Mouse (Mus musculus): ENCODE results near the gene Tmem53. TPM values are rescaled to one million over a fixed set of nuclear protein-coding genes. Genes with fewer than 3 reads are reported as not detected.
A peak's percentile ranks its signal among the peaks of the same experiment; 100 is the strongest.

Tmem53 gene
- 1 to 10 TPM; 2.4 to 5.2 TPM for total RNA-seq (2021)

DNA sequence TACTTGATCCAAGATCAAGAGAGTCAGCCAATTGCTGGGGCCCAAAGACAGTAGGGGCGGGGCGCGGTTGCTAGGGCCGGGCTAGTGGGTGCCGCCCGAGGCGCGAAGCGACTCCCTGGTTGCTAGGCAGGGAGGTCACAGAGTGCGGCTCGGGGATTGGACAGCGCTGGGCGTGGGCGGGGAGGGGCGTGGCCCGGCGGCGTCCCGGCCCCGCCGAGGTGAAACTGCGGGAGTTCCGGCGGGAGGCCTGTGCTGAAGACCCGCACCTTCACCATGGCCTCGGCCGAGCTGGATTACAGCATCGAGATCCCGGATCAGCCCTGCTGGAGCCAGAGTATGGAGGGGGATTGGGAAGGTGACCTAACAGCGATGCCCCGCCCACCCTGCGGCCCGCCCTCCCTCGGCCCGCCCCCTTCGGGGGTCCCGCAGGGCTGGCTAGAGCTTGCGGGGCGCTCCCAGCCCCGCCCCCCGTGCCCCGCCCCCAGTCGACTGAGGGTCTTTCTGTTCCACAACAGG is at the start of gene Tmem53, which contains the start of gene Armh1:
Gene Tmem53 (plus strand): TSS at position 151 of the 516 bp plus-strand sequence.
Gene Armh1 (minus strand): TSS at position 325 of the 516 bp plus-strand sequence.
- peak; percentile 78 to 79 for DNase-seq (ENCODE audit: low spot score in 2 of 2)
- intact Hi-C loops (cut with DNase I): no loop called here

GRCm38 (mm10) chr4:117202046-117202991 is 49.4 kb upstream of the Tmem53 start:
- DNase-seq (ENCODE audit: low spot score in 2 of 2): peak in 1 of 2 experiments; percentile 43
- intact Hi-C loops (cut with DNase I): no loop called here

- no peak for DNase-seq (ENCODE audit: low spot score in 2 of 2)
- intact Hi-C loops (cut with DNase I): no loop called here
Measured at GRCm38 (mm10) chr4:117202992-117203354, 48.8 kb upstream of the Tmem53 start.

DNA sequence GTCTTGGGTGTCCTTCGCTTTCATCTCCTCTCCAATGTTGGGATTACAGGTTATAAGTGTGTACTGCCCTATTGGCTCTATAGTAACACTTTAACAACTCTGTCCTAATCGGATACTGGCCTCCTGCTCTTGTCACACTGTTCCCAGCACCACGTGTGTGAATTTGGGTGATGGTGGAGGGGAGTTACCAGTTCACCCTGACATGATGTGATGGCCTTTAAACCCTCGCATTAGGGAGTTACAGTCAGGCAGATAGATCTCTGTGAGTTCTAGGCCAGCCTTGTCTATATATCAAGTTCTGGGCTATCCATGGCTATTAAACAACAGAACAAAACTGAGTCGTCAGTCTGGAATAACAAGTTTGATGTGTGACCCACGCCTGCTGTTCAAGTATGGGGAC is 42.2 kb upstream of the Tmem53 start:
- DNase-seq (ENCODE audit: low spot score in 2 of 2): no peak
- intact Hi-C loops (cut with DNase I): no loop called here

DNA sequence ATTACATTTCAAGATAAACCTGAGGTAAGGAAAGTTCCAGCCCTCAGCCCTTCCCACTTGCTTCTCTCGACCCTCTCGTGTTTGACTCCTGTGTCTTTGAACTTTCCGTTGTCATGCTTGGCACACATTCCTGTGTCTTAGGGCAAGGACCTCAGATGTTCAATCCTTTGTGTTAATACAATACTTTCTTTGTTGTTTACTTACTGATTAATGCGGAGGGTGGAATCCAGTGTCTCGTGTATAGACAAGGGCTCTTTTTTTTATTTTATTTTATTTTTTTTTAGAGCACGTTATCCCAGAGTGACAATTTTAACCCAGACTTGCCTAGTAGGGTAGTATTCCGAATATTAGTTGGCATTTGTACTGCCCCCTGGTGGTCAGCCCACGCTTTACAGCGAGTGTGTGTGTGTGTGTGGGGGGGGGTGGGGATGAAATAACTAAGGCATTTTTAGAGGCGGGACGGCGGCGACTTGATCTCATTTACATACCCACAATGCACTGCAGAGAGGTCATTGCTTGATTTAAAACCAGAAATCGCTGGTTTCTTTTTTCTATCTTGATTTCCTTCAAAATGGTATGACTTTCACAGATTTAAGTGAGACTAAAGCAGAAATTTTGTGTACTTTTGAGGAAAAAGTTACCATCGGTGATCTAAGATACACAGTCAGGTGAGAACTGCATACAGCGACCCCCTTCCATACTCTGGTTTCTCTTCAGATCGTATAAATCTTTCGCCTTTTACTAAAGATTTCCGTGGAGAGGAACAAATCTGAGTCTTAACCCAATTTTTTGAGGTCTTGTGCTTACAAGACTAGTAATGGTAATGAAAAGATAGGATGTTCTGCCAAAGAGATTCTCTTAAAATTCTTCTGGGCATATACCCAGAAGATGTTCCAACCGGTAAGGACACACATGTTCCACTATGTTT is 41.3 kb upstream of the Tmem53 start:
- intact Hi-C loops (cut with DNase I): no loop called here
- peak; percentile 37 to 48 for DNase-seq (ENCODE audit: low spot score in 2 of 2)

GRCm38 (mm10) chr4:117214250-117214649 is 37.5 kb upstream of the Tmem53 start:
- intact Hi-C loops (cut with DNase I): no loop called here

GRCm38 (mm10) chr4:117217029-117217428 is 34.7 kb upstream of the Tmem53 start:
- intact Hi-C loops (cut with DNase I): no loop called here
- peak; percentile 39 to 55 for DNase-seq (ENCODE audit: low spot score in 2 of 2)

More at GRCm38 (mm10) chr4:117214250-117214649, 37.5 kb upstream of the Tmem53 start:
- DNase-seq (ENCODE audit: low spot score in 2 of 2): no peak

DNA sequence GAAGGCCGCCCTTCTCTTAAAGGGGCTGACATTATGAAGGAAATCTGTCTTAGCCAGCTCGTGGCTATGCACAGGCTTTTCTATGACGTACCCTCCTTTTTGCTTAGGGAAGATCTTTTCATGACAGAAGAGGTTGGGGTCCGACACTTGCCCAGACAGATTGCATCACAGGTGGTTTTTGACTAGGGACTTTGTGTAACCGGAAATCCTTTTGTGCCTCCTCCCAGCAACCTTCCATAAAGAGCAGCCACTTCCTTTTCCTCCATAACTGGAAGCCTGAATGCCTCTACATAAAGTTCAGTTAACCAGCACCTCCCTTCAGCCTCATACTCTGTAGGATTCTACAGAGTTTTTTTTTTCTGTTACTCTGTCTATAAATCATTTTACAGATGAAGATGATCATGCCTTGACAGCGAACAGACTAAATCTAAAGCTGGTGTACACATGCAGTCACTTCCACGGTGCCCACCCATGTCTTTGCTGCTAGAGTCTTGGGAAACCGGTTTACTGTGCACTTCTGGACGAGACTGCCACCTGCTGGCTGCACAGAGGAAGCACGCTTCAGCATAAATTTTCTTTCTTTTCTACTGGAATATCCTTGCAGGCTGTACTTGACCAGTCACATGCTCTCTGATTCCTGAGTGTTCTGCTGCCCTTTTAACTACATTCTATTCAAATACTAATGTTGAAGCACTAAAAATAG is 33.1 kb upstream of the Tmem53 start:
- DNase-seq (ENCODE audit: low spot score in 2 of 2): peak in 1 of 2 experiments; percentile 40
- intact Hi-C loops (cut with DNase I): loop anchor here (2.0 kb wide), 1 partner anchor 72 kb away; no protein-coding TSS in a partner anchor

DNA sequence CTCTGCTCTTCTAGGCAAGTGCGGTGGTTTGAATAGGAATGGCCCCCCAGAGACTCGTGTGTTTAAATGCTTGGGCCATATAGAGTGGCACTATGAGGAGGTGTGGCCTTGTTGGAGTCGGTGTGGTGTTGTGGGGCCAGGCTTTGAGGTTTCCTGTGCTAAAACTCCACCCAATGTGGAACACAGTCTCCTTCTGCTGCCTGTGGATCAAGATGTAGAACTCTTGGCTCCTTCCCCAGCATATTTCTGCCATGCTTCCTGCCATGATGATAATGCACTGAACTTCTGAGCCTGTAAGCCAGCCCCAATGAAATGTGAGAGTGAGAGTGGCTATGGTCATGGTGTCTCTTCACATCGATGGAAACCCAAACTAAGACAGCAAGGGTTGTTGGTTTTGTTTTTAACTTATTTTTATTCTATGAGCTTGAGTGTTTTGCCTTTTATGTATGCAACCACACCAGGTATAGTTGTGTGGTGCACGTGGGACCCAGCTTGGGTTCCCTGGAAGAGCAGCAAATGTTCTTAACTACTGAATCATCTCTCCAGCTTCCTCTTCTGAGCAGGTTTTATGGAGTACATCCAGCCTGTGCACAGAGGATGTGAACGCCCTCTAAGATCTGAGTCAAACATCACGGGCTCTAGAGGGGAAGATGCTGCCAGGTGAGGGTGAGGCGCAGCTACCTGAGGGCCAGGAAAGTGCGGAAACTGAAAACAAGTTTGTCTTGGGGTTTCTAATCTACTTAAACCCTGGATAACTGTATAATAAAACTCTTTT is 30.8 kb upstream of the Tmem53 start:
- intact Hi-C loops (cut with DNase I): no loop called here
- peak in 1 of 2 experiments; percentile 52 for DNase-seq (ENCODE audit: low spot score in 2 of 2)

DNA sequence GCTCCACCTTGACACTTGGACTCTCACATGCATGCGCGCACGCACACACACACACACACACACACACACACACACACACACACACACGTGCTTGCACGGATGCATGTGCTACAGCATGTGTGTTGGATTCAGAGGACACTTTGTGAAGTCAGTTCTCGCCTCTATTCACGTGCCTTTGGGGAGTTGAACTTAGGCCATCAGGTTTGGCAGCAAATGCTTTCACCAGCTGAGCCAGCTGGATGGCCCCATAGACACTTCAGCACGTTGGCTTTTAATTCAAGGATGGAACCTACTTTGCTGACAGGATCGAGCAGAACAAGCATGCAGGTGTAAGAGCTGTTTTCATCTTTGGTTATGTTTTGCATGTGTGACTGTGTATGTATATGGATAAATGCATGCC is 29.9 kb upstream of the Tmem53 start:
- DNase-seq (ENCODE audit: low spot score in 2 of 2): no peak
- intact Hi-C loops (cut with DNase I): no loop called here

GRCm38 (mm10) chr4:117223001-117223400 is 28.8 kb upstream of the Tmem53 start:
- no peak for DNase-seq (ENCODE audit: low spot score in 2 of 2)
- intact Hi-C loops (cut with DNase I): no loop called here

- DNase-seq (ENCODE audit: low spot score in 2 of 2): peak in 1 of 2 experiments; percentile 45
- intact Hi-C loops (cut with DNase I): no loop called here
Measured at GRCm38 (mm10) chr4:117224122-117224521, 27.6 kb upstream of the Tmem53 start.

GRCm38 (mm10) chr4:117225250-117225649 is 26.5 kb upstream of the Tmem53 start:
- intact Hi-C loops (cut with DNase I): no loop called here
- no peak for DNase-seq (ENCODE audit: low spot score in 2 of 2)

GRCm38 (mm10) chr4:117229590-117229989 is 22.2 kb upstream of the Tmem53 start:
- no peak for DNase-seq (ENCODE audit: low spot score in 2 of 2)
- intact Hi-C loops (cut with DNase I): no loop called here

- DNase-seq (ENCODE audit: low spot score in 2 of 2): no peak
- intact Hi-C loops (cut with DNase I): no loop called here
Measured at GRCm38 (mm10) chr4:117230331-117230730, 21.4 kb upstream of the Tmem53 start.

GRCm38 (mm10) chr4:117231208-117231607 is 20.5 kb upstream of the Tmem53 start:
- DNase-seq (ENCODE audit: low spot score in 2 of 2): no peak
- intact Hi-C loops (cut with DNase I): no loop called here

GRCm38 (mm10) chr4:117234166-117234741 is 17.5 kb upstream of the Tmem53 start:
- intact Hi-C loops (cut with DNase I): no loop called here
- DNase-seq (ENCODE audit: low spot score in 2 of 2): no peak

GRCm38 (mm10) chr4:117235822-117236221 is 15.9 kb upstream of the Tmem53 start:
- intact Hi-C loops (cut with DNase I): no loop called here
- DNase-seq (ENCODE audit: low spot score in 2 of 2): no peak
